20 mouse cellular contexts compared by ENCODE assay signal in the genomic region with DNA sequence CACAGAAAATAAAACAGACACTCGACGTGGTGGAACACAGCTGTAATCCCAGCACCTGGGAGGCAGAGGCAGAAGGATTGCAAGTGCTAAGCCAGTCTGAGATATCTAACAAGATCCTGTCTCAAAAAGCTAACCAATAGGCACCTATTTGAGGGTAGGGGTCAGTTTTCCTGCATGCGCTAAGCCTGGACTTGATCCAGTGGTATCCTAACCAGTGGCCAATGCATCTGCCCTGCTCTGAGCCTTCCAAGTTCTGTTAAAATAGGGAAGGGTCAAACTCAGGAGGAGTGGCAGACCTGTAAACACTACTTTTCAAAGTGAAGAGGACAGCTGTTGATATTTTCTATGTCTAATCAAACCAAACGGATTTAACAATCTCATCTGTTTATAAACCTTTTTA. TPM values are rescaled to one million over a fixed set of nuclear protein-coding genes. Genes with fewer than 3 reads are reported as not detected.
DNase-seq lines count a peak whose midpoint lies in the region; ATAC-seq and TF ChIP-seq lines count a peak whose summit lies in the region.
"Had no signal": no experiment of that assay in that cellular context is flagged by ENCODE, and none has a peak within 500 bp of the region (broad histone marks: within the 10 kb centered on the region; RNA-seq: fewer than 3 reads in every experiment).

No protein-coding gene starts in this region.

- peak overlapping the region; percentile 25; the same call in 1 of the 2 replicates for H3K27ac ChIP-seq in heart, embryonic 15.5 days
- peak overlapping the region; percentile 80 for H3K27ac ChIP-seq in neural tube, embryonic 13.5 days (replicated peaks)
- H3K27ac ChIP-seq in midbrain, embryonic 11.5 days (ENCODE audit: low read depth, low read length) = peak overlapping the region; percentile 78; the same call in 1 of the 2 replicates
- H3K27ac ChIP-seq in gastrocnemius, adult 2 months = no peak overlapping the region
- H3K27ac ChIP-seq: embryonic facial prominence, embryonic 15.5 days; heart, embryonic 10.5 days; limb, embryonic 13.5 days; liver, embryonic 14.5 days had no signal

- intact Hi-C loops in gastrocnemius, adult 2 months (cut with DNase I) = no loop called here

- H3K4me3 ChIP-seq in heart, embryonic 15.5 days = no peak overlapping the region
- H3K4me3 ChIP-seq in neural tube, embryonic 13.5 days = no peak overlapping the region
- H3K4me3 ChIP-seq in midbrain, embryonic 11.5 days (ENCODE audit: low read depth, low read length) = no peak overlapping the region
- H3K4me3 ChIP-seq in gastrocnemius, adult 2 months = no peak overlapping the region
- H3K4me3 ChIP-seq: embryonic facial prominence, embryonic 15.5 days; heart, embryonic 10.5 days; limb, embryonic 13.5 days; myocyte; stomach, embryonic 15.5 days had no signal

- no peak overlapping the region for H3K9ac ChIP-seq in heart, embryonic 15.5 days
- H3K9ac ChIP-seq in neural tube, embryonic 13.5 days = no peak overlapping the region
- no peak overlapping the region for H3K9ac ChIP-seq in midbrain, embryonic 11.5 days (ENCODE audit: low read length)
- H3K9ac ChIP-seq: embryonic facial prominence, embryonic 15.5 days; limb, embryonic 13.5 days; liver, embryonic 14.5 days; stomach, embryonic 15.5 days had no signal

- H3K9me3 ChIP-seq in heart, embryonic 15.5 days (replicated peaks) = no peaks in the 10 kb centered on the region
- H3K9me3 ChIP-seq in neural tube, embryonic 13.5 days = no peaks in the 10 kb centered on the region
- H3K9me3 ChIP-seq in midbrain, embryonic 11.5 days (ENCODE audit: control insufficient read depth, low read length) = no peaks in the 10 kb centered on the region
- H3K9me3 ChIP-seq: embryonic facial prominence, embryonic 15.5 days; heart, embryonic 10.5 days; limb, embryonic 13.5 days; stomach, embryonic 15.5 days had no signal

- H3K4me1 ChIP-seq in heart, embryonic 15.5 days (replicated peaks) = peaks cover 12% of the 10 kb centered on the region
- H3K4me1 ChIP-seq in neural tube, embryonic 13.5 days (replicated peaks) = peaks cover 18% of the 10 kb centered on the region
- H3K4me1 ChIP-seq in midbrain, embryonic 11.5 days (ENCODE audit: control insufficient read depth, insufficient read depth, low read length) = peaks cover 16% of the 10 kb centered on the region
- H3K4me1 ChIP-seq: embryonic facial prominence, embryonic 15.5 days; heart, embryonic 10.5 days; limb, embryonic 13.5 days; stomach, embryonic 15.5 days had no signal

- H3K27me3 ChIP-seq in heart, embryonic 15.5 days = no peaks in the 10 kb centered on the region
- no peaks in the 10 kb centered on the region for H3K27me3 ChIP-seq in neural tube, embryonic 13.5 days
- no peaks in the 10 kb centered on the region for H3K27me3 ChIP-seq in midbrain, embryonic 11.5 days (ENCODE audit: control insufficient read depth, insufficient read depth, low read length)
- H3K27me3 ChIP-seq: embryonic facial prominence, embryonic 15.5 days; limb, embryonic 13.5 days; stomach, embryonic 15.5 days had no signal

- no peak for ATAC-seq in heart, embryonic 15.5 days (replicated peaks; ENCODE audit: insufficient number of reproducible peaks, insufficient read depth, low FRiP score, low read depth)
- ATAC-seq in neural tube, embryonic 13.5 days (ENCODE audit: low read depth) = no peak
- no peak for ATAC-seq in midbrain, embryonic 11.5 days (ENCODE audit: low FRiP score)

- WGBS in heart, embryonic 15.5 days = 88% methylated on average over 4 of the region's 4 CpGs
- WGBS in neural tube, embryonic 13.5 days = 91% methylated on average over 4 of the region's 4 CpGs
- WGBS in midbrain, embryonic 11.5 days = 94% methylated on average over 4 of the region's 4 CpGs

- no peak for DNase-seq in heart, adult 9 months (ENCODE audit: low spot score in 2 of 2)
- DNase-seq in neural tube, embryonic 10.5 days (ENCODE audit: extremely low spot score, low spot score) = no peak
- DNase-seq in midbrain, embryonic 11.5 days (ENCODE audit: low spot score, missing footprints) = peak; percentile 61
- no peak for DNase-seq in adrenal gland, postnatal 25 days
- DNase-seq in gastrocnemius, adult 2 months = no peak
- DNase-seq in layer of hippocampus, postnatal 36 days = no peak
- DNase-seq: adrenal gland, postnatal 10 days; B cell, adult 2 months; cerebellum, adult 2 months; kidney, adult 18-20 months; kidney, postnatal 14 days; thymus, adult 2 months had no signal

- H3K4me2 ChIP-seq in heart, embryonic 15.5 days = no peak overlapping the region
- no peak overlapping the region for H3K4me2 ChIP-seq in neural tube, embryonic 13.5 days
- H3K4me2 ChIP-seq in midbrain, embryonic 11.5 days = no peak overlapping the region
- H3K4me2 ChIP-seq: embryonic facial prominence, embryonic 15.5 days; limb, embryonic 13.5 days; stomach, embryonic 15.5 days had no signal

- peaks cover 30% of the 10 kb centered on the region for H3K36me3 ChIP-seq in heart, embryonic 15.5 days
- peaks cover 50% of the 10 kb centered on the region for H3K36me3 ChIP-seq in neural tube, embryonic 13.5 days
- peaks cover 12% of the 10 kb centered on the region; the same call in 1 of the 2 replicates for H3K36me3 ChIP-seq in midbrain, embryonic 11.5 days (ENCODE audit: control insufficient read depth, insufficient read depth, low read length)

- TF ChIP-seq CTCF in gastrocnemius, adult 2 months (IDR thresholded peaks at IDR 0.05) = no peak

RNA-seq across cellular contexts. Expression of a gene that starts 13.8 kb away (rescaled TPM):
- polyA plus RNA-seq in heart, embryonic 15.5 days (2015; fragmentation: Nextera tagmentation; extraction: Ambion mirVana) = 25.9 and 28.8 TPM in 2 replicates
- 52.1 and 63.8 TPM in 2 replicates for polyA plus RNA-seq in neural tube, embryonic 13.5 days (2015; fragmentation: Nextera tagmentation; extraction: Ambion mirVana)
- 61.9 and 66.0 TPM in 2 replicates for polyA plus RNA-seq in midbrain, embryonic 11.5 days (2014; fragmentation: Nextera tagmentation; extraction: Ambion mirVana)
- total RNA-seq in adrenal gland, postnatal 25 days (2021) = 27.9 and 32.2 TPM in 2 replicates
- total RNA-seq in gastrocnemius, adult 2 months (2021) = 1 to 10 TPM; 7.6 to 9.2 TPM
- total RNA-seq in layer of hippocampus, postnatal 36 days (2021) = 10 to 100 TPM; 28.7 to 34.8 TPM

RNA-seq across cellular contexts. Expression of a gene that starts 13.9 kb away (rescaled TPM):
- 57.4 and 66.6 TPM in 2 replicates for polyA plus RNA-seq in heart, embryonic 15.5 days (2015; fragmentation: Nextera tagmentation; extraction: Ambion mirVana)
- polyA plus RNA-seq in neural tube, embryonic 13.5 days (2015; fragmentation: Nextera tagmentation; extraction: Ambion mirVana) = 91.6 and 100 TPM in 2 replicates
- polyA plus RNA-seq in midbrain, embryonic 11.5 days (2014; fragmentation: Nextera tagmentation; extraction: Ambion mirVana) = 52.5 and 56.4 TPM in 2 replicates
- total RNA-seq in adrenal gland, postnatal 25 days (2021) = 70.8 and 82.7 TPM in 2 replicates
- 10 to 100 TPM; 48.6 to 50.9 TPM for total RNA-seq in gastrocnemius, adult 2 months (2021)
- total RNA-seq in layer of hippocampus, postnatal 36 days (2021) = 10 to 100 TPM; 34.9 to 39.9 TPM
